Mouse (Mus musculus) E14TG2a.4 (cell line): ENCODE data around the gene Cend1.
A peak's percentile ranks its signal among the peaks of the same experiment; 100 is the strongest.

ENCODE experiments used
- H3K27me3 ChIP-seq: 2 replicates; pipeline ENCODE4 v1.6.1; 2014; ENCODE audit warnings: low read length, control low read depth; ENCODE audit not compliant: insufficient read depth
- H3K36me3 ChIP-seq: 2 replicates; pipeline ENCODE4 v1.6.1; 2014; ENCODE audit warnings: low read length, control low read depth; ENCODE audit not compliant: insufficient read depth
- H3K4me1 ChIP-seq: replicated peaks from 2 replicates; pipeline ENCODE4 v1.6.1; 2014; ENCODE audit warnings: low read depth, low read length, control low read depth
- H3K4me3 ChIP-seq: replicated peaks from 2 replicates; pipeline ENCODE4 v1.5.1; 2014; ENCODE audit warnings: mild to moderate bottlenecking, low read length
- H3K9me3 ChIP-seq: 2 replicates; pipeline ENCODE4 v1.6.1; 2014; ENCODE audit warnings: low read length, control low read depth
- CTCF ChIP-seq: conservative IDR thresholded peaks from 2 replicates; pipeline ENCODE4 v1.5.1; 2014; ENCODE audit warnings: low read length
- NANOG ChIP-seq: IDR thresholded peaks from 2 replicates; pipeline ENCODE4 v1.6.1; 2014; ENCODE audit warnings: borderline replicate concordance, low read length, mixed read lengths
- POU5F1 ChIP-seq: IDR thresholded peaks from 2 replicates; pipeline ENCODE4 v1.6.1; 2014; ENCODE audit warnings: low read length, borderline replicate concordance

The Cend1 gene

GRCm38 (mm10) chr7:141430585-141431240 lies 1.4 kb upstream of the Cend1 start:
- Histone ChIP-seq H3K27me3 (no peaks in the 10 kb centered on the region), H3K9me3 (no peaks in the 10 kb centered on the region), H3K4me3 (peak overlapping the region; percentile 66; the same call in 1 of the 2 replicates), H3K4me1 (peaks cover 91% of the 10 kb centered on the region), H3K36me3 (peaks cover 40% of the 10 kb centered on the region)
- no peak for TF ChIP-seq POU5F1
- no peak for TF ChIP-seq NANOG
- TF ChIP-seq CTCF: no peak

GRCm38 (mm10) chr7:141429840-141430584 lies 721 bp upstream of the Cend1 start:
- H3K9me3 ChIP-seq: no peaks in the 10 kb centered on the region
- peaks cover 92% of the 10 kb centered on the region for H3K4me1 ChIP-seq
- H3K27me3 ChIP-seq: no peaks in the 10 kb centered on the region; the same call in 1 of the 2 replicates
- TF ChIP-seq NANOG (no peak), CTCF (no peak), POU5F1 (no peak)
- H3K4me3 ChIP-seq: peak overlapping the region; percentile 66
- peaks cover 40% of the 10 kb centered on the region for H3K36me3 ChIP-seq

GRCm38 (mm10) chr7:141428701-141429100 lies 590 bp downstream of the Cend1 start:
- Histone ChIP-seq H3K4me3 (peak overlapping the region; percentile 66), H3K27me3 (no peaks in the 10 kb centered on the region; the same call in 1 of the 2 replicates), H3K9me3 (no peaks in the 10 kb centered on the region), H3K36me3 (peaks cover 37% of the 10 kb centered on the region), H3K4me1 (peaks cover 86% of the 10 kb centered on the region)
- TF ChIP-seq CTCF (no peak), POU5F1 (no peak), NANOG (no peak)

- H3K9me3 ChIP-seq: no peaks in the 10 kb centered on the region
- H3K4me3 ChIP-seq: peak overlapping the region; percentile 46; the same call in 1 of the 2 replicates
- H3K27me3 ChIP-seq: no peaks in the 10 kb centered on the region; the same call in 1 of the 2 replicates
- H3K36me3 ChIP-seq: peaks cover 21% of the 10 kb centered on the region
- TF ChIP-seq POU5F1 (no peak), CTCF (no peak), NANOG (no peak)
- peaks cover 72% of the 10 kb centered on the region for H3K4me1 ChIP-seq
Observed at GRCm38 (mm10) chr7:141426948-141427730, 2.2 kb downstream of the Cend1 start.

- Histone ChIP-seq H3K36me3 (no peaks in the 10 kb centered on the region), H3K27me3 (no peaks in the 10 kb centered on the region; the same call in 1 of the 2 replicates), H3K9me3 (no peaks in the 10 kb centered on the region), H3K4me1 (peaks cover 48% of the 10 kb centered on the region), H3K4me3 (no peak overlapping the region)
- no peak for TF ChIP-seq POU5F1
- no peak for TF ChIP-seq NANOG
- no peak for TF ChIP-seq CTCF
Observed at GRCm38 (mm10) chr7:141423811-141424210, 5.5 kb downstream of the Cend1 start.

- H3K36me3 ChIP-seq: no peaks in the 10 kb centered on the region
- H3K9me3 ChIP-seq: no peaks in the 10 kb centered on the region
- no peak overlapping the region for H3K4me3 ChIP-seq
- TF ChIP-seq CTCF (no peak), POU5F1 (no peak), NANOG (no peak)
- no peaks in the 10 kb centered on the region for H3K27me3 ChIP-seq
- H3K4me1 ChIP-seq: peaks cover 50% of the 10 kb centered on the region
Observed at GRCm38 (mm10) chr7:141420030-141420702, 9.1 kb downstream of the Cend1 start.

GRCm38 (mm10) chr7:141418970-141419369 lies 10.3 kb downstream of the Cend1 start:
- TF ChIP-seq NANOG (no peak), POU5F1 (no peak), CTCF (no peak)
- Histone ChIP-seq H3K4me1 (peaks cover 50% of the 10 kb centered on the region), H3K36me3 (no peaks in the 10 kb centered on the region), H3K4me3 (no peak overlapping the region), H3K9me3 (no peaks in the 10 kb centered on the region), H3K27me3 (no peaks in the 10 kb centered on the region)

- Histone ChIP-seq H3K4me1 (peaks cover 56% of the 10 kb centered on the region), H3K9me3 (no peaks in the 10 kb centered on the region), H3K27me3 (no peaks in the 10 kb centered on the region), H3K4me3 (no peak overlapping the region), H3K36me3 (no peaks in the 10 kb centered on the region)
- TF ChIP-seq CTCF (no peak), POU5F1 (no peak), NANOG (no peak)
Observed at GRCm38 (mm10) chr7:141417731-141418681, 11.3 kb downstream of the Cend1 start.
